Mouse (Mus musculus) embryo, embryonic 11.5 days (tissue): ENCODE measurements at regions not wholly inside any gene's neighbourhood (a gene's known extent, or its start where the extent isn't known, plus 50 kb on each side); places are given as distances from the start of the nearest gene placed in this dataset.
A peak's percentile ranks its signal among the peaks of the same experiment; 100 is the strongest.
"Not testable (repeated sequence)": the region's sequence is repeated elsewhere in the genome, so short reads cannot be mapped to it uniquely, and the experiment has no call there.

ENCODE experiments used
- DNase-seq: peaks from one replicate; pipeline ENCODE4 v3.0.0-alpha.2; 2012; ENCODE audit warnings: low read depth, low spot score

DNA sequence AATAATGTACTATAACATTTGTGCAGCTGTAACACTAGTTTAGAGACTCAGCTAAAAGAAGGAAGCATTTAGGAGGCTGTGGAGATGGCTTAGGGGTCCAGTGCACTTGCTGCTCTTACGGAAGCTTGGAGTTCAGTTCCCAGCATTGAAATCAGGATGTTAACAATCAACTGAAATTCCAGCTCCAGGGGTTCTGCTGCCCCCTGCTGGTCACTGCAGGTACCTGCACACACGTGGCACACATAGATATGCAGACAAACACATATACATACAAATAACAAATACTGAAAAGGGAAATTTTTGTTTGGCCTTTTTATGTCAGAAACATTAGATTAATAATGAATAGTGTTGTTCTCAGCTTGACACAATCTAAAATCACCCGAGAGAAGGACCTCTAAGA, 322.5 kb downstream of the Ajap1 start:
- no peak for DNase-seq

DNA sequence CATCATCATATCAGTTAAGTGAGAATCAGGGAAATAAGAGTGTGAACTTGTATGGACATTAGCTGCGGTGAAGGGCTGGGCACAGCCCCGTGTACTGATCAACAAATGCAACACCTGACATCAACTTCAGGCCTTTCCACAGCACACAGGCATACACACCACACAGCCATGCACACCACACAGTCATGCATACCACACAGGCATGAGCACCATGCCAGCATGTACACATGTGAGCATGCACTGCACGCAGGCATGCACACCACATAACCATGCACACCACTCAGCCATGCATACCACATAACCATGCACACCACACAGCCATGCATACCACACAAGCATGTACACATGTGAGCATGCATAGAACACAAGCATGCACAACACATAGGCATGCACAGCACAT, 325.0 kb downstream of the Ajap1 start:
- no peak for DNase-seq

DNA sequence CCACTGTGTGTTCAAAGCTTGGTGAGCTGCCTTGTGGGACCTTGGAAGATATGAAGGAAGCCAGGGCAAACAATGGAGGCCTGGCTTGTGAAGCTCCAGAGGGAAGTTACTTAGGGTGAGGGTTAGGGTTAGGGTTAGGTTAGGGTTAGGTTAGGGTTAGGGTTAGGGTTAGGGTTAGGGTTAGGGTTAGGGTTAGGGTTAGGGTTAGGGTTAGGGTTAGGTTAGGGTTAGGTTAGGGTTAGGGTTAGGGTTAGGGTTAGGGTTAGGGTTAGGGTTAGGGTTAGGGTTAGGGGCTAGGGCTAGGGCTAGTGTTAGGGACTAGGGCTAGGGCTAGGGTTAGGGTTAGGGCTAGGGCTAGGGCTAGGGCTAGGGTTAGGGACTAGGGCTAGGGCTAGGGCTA, 329.7 kb downstream of the Ajap1 start:
- not testable (repeated sequence) for DNase-seq

DNA sequence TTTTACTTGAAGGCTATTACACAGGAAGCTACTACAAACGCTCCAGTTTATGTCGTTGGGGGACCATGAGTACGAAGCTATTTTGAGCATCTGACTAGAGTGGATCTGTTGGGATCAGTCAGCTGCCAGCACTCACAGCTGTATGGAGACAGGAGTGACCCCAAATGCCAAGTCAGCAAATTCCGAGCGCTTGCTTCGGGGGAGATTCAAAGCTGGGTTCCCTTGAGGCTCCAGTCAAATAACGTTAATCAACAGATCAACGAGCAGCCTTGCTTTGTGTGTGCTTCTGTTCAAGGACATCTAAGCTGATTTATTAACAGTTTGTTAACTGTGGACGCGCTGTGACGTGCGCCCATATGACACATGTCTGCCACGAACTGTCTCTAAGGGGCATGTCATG, 349.5 kb downstream of the Ajap1 start:
- DNase-seq, result peak; percentile 13

DNA sequence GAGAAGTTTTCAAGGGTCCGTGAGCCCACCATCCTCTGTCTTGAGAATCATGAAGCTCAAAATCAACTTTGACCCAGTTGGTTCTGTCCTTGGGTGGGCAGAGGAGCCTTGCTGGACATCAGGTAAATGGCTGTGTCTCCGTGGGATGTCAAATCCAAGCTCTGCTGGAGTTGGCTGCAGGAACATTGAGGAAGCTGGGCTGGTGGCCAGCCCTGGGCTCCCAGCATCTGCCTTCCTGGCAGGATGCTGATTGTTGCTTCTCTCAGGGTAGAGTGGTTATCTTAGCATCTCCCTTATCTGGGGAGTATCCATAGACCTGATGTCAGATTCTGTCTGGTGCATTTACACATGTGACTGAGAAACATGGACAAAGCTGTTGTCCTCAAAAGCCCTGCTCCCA, 353.3 kb downstream of the Ajap1 start:
- no peak for DNase-seq

DNA sequence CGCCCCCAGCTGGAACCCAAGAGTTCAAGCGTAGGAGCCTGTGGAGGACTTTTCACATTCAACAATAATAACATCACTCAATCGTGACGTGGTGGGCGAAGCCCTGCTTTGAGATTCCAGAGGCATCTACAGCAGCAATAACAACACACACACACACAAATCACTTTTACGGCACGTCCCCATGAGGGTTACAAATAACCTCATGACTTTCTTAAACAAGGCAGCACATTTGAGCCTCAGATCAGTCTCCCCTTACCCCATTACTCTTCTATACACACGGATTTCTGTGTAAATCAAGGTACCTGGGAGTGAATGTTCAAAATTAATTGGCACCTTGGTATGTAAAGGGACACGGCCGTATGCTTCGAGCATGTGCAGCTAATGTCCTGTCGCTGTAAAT, 354.4 kb downstream of the Ajap1 start:
- DNase-seq, result no peak

DNA sequence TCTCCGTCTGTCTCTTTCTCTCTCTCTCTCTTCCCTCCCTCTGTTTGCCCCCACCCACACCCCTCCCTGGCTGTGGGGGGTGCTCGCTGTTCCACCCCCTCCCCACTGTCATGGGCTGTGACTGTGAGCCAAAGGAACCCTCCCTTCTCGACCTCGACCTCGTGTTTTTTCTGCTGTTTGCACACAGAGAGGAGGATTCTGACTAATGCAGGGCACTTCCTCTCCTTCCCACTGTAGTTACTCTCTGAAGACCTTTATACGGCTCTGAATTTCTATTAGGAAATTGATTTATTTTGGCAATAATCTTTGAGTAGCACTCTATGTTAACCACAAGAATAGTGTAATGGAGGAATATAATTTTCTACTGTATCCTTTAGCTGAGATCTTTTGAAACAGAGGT, 362.1 kb downstream of the Ajap1 start:
- no peak for DNase-seq

DNA sequence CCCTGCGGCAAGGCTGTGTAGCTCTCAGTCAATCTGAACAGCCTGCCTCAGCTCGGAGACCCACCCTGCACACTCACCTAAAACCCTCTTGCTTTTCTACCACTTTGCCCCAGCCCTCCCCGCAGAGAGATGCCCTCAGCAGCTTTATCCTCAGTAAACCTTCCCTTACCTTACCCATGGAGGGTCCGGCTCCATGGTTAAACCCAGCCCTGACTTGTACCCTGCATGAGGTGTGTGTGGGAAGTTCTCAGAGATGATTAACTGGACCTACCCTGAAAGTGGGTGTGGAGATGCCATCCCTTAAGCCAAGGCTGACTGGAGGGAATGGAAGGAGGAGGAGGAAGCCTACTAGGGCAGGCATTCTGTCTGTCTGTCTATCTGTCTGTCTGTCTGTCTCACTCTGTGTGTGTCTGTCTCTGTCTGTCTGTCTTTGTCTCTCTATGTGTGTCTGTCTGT, 362.9 kb downstream of the Ajap1 start:
- no peak for DNase-seq

DNA sequence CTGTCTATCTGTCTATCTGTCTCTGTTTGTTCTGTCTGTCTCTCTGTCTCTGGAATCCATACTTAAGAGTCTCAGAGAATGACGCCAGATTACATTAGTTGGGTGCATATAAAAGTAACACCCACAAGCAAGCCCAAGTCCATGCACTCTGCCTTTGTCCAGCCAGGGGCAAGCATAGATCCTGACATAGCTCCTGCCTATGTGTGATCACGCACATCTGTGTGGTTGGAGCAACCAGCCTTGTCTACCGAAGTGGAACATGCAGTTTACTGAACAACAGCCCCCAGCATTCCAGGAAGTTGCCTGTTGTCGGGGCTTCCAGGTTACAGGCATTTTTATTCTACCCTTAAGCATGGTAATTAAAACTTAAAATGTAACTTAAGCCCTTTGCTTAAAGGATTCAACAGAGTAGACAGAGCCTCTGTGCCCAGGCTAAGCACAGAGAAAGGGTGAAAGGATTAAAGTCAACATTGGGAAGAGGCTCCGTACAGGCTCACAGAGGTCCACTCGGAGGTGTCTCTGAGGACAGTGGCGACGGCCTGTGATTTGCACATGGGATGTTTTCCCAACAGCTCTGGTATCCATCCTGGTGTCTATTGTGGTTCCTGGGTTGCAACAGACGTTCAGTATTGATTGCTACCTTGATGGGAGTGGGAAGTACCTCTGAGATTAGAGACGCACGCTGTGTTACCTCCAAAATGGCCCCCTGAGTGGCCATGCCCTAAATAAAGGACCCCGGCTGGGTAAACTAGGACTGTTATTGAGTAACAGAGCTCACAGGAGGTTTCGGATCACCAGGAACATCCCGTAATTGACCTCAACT, 363.6 kb downstream of the Ajap1 start:
- no peak for DNase-seq

DNA sequence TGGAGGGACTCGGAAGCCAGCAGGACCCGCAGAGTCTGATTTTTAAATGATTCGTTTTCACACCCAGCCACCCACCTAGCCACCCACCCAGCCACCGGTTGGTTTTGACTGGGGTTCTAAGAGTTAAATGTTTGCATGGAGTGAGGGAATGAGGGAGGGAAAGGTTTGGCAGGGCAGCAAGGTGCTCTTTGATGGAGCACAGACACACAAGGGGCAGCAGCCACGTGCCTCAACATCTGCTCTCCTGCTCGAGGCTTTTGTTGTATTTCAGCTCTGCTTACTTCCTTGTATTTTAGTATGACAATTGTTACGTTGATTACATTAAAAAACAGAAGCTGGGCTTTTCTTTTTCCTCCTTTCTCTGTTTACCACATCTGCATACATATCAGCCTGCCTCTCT, 367.6 kb downstream of the Ajap1 start:
- no peak for DNase-seq

DNA sequence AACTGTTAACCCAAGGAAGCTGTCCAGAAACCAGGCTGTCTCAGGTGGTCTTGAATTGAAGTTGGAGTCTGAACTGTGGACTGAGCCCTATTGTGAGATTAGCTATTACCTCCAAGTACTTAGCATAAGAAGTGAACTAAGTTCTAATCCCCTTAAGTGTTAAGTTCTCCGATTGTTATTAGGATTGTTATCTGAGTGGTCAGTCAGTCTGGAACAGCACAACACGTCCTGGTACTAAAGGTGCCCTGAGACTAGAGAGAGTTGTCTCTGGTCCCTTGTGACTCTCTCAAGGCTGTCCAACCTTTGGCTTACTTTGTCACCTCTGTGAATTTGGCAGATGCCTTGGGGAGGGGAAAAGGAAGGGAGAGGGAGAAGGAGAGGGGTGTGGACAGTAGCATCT, 369.0 kb downstream of the Ajap1 start:
- DNase-seq, result no peak

DNA sequence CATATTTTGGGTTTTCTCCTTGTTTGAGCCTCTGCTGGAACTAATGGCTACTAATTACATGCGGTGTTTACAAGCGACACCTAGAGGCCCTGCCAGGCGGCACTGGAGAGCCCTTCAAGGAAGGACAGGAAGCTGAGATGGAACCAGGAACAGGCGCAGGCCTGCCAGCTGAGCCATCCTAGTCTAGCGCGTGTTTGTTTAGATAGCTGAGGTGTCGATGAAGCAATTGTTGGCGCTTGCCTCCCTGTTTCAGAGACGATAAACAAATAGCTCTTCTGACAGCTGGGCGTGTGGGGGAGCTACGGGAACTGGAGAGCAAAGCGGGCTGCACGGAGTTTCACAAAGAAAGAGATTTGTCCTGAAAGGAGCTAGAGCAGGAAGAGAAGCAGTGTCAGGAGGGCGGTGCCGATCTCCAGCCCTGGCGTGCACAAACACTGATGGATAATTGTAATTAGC, 372.3 kb downstream of the Ajap1 start:
- DNase-seq, result no peak

DNA sequence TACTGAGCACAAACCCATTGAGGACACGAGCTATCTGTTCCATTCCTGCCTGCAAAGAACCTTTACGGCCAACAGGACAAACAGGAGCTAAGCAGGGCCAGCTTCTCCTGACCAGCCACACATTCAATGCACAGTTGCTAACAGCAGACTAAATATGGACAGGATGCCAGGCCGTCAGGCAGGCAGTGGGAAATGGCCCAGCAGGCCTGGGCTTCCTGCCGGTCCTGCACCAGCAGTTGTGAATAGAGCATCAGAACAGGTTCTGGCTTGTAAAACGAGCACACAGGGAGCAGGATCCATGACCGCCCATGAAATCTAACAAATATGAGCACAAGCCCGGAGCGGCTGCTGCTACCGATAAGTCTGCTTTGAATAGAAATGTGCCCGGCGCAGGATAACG, 384.0 kb downstream of the Ajap1 start:
- DNase-seq, result no peak

DNA sequence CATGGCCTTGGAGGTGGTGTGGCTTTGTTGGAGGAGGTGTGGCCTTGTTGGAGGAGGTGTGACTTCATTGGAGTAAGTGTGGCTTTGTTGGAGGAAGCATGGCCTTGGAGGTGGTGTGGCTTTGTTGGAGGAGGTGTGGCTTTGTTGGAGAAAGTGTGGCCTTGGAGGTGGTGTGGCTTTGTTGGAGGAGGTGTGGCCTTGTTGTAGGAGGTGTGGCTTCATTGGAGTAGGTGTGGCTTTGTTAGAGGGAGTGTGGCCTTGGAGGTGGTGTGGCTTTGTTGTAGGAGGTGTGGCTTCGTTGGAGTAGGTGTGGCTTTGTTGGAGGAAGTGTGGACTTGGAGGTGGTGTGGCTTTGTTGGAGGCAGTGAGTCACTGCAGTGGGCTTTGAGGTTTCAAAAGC, 385.0 kb downstream of the Ajap1 start:
- no peak for DNase-seq

DNA sequence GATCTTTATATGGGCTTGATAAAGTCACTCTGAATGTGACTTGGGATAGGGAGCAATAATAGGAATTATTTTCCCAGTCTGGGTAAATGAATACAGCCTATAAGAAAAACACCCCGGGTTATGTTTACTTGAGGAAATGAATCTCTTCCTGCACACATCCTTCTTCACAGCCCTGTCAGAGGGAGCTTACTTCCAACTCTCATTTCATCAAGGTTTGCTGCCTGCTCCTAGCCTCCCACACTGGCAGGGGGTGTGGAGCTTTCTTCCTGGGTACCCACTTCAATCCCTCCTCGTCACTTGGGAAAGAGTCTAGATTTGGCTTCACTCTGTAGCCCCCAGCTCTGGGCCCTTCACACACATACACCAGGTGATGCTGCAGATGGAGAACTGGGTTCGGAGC, 389.5 kb downstream of the Ajap1 start:
- no peak for DNase-seq

DNA sequence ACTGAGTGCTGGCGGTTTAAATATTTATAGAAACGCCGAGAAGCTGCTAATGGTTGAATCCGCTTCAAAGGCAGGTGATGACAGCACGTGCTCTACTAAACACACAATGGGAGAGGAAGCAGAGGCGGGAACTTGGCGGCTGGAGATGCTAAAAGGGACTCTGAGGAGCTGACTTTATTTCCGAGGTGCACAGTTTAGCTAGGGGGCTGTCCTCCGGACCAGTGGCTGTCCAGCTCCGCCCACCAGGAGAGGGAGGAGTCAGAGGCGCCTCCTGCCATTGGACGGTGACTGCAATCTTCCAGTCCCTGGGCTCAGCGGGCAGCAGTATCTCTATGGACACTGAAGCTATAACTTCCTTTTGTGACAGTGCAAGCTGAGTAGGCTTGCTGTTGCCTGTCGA, 400.4 kb downstream of the Ajap1 start:
- DNase-seq, result no peak

DNA sequence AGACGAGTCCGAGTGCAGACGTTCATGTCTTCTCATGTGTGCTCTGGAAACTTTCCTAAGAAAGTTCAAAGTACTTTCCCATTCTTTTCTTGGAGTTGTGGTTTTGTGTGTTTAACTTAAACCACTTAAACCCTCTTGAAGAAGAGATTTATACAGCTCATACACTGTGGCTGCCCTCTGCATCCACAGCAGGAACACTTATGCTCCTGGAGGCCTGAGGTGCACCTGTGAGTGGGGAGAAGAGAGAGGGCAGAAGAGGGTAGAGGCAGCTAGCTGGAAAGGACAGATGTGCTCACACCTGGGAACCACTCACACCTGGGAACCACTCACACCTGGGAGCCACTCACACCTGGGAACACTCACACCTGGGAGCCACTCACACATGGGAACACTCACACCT, 408.0 kb downstream of the Ajap1 start:
- no peak for DNase-seq

DNA sequence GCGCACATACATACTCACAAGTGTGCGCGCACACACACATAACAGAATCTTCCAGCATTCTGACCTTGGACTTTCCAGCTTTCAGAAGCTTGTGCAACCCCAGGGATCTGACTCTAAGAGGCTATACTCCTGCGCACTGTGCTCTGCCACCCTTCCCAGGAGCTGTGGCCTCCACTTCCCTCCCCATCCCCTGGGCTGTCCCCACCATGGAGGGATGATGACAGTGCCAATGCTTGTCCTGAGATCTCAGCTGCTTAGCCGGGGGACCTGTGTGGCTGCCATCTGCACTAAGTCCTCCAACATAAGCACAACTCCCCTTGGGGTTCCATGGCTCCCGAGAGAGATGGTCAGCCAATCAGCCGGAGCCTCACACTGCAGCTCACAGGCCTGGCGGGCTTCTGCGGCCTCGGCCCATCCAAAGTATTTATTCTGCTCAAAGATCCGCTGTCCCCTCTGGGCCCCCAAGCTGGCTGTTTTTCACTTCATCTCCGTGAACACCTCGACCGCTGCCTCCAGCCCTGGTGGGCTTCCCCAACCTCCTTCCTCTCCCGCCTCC, 412.3 kb downstream of the Ajap1 start:
- no peak for DNase-seq

DNA sequence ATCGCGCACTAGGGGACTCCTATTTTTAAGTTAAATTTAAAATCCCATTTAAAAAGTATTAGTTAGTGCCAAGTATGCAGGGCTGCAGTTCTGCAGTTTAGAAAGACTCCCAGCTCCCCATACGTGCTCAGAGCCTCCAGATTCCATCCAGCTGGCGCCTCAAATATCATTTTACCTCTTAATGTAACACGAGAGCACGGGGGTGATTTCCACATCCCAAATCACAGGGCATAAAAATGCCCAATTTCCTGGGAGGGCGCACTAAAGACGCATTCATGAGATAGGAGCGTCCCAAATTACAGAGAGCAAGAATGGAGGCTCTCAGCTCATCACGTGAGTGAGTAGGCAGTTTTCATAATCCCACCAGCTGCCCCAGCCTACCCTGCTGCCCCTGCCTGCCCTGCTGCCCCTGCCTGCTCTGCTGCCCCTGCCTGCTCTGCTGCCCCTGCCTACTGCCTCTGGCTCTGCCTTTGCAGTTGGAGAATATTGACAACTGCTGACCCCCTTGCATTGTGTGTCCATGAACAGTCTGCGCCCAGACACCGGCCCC, 414.1 kb downstream of the Ajap1 start:
- no peak for DNase-seq

DNA sequence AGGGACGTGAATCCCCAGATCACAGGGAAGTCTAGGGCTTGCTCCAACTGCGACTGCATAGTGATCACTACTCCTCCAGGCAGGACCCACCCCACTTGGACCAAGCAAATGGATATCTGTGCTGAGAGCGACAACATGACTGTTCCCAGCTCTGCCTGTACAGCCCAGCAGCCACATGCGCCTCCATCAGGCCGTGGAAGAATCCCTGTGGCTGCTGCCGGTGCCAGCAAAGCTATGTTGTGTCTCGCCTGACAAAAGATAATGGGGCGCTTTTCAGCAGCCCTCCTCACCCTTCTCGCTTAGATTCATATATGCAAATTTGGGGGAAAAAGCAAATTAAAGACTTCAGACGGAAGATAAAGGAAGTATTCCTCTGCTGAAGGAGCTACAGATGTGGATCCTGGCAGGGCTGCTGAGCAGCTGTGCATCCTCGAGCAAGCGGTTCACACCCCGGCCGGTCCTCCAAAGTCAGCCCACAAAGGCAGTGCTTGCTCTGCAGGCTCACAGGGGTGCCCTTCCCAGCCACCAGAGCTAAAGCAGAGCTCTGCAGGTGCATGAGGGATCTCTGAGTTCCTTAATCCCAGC, 418.5 kb downstream of the Ajap1 start:
- no peak for DNase-seq

DNA sequence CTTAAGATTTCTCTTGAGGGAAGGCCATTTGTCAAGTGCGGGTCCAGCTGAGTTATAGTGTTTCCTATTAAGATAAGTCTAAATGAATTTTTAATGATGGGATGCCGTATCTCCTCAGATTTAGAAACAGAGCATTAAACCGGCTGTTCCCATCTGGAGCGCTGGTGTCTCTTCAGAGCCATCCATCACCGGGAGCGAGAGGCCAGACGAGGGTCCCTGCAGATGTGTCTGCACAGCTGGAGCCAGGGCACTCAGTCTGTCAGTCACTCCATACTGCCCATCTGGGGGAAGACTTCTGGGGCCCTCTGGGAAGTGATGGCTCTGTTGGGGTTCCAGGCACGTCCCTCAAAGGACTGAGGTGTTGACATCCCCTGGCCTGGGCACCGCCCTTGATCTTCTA, 419.2 kb downstream of the Ajap1 start:
- no peak for DNase-seq

DNA sequence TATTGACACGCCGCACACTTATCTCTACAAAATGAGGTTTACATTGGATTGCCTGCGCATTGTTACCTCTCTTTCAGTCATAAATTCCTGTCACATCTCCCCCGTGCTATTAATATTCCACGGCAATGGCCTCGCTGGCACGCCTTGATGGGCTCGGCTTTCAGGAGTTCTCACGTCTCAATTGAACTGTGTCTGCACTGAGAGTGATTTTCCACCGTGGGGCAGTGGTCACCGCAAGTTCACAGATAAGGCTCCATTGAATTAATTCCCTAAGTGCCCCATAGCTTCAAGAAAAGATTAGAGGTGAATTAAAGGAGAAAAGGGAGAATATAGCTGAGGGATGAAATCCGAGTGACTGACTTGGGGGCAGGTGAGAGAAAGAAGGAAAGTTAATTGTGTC, 424.5 kb downstream of the Ajap1 start:
- DNase-seq, result no peak

DNA sequence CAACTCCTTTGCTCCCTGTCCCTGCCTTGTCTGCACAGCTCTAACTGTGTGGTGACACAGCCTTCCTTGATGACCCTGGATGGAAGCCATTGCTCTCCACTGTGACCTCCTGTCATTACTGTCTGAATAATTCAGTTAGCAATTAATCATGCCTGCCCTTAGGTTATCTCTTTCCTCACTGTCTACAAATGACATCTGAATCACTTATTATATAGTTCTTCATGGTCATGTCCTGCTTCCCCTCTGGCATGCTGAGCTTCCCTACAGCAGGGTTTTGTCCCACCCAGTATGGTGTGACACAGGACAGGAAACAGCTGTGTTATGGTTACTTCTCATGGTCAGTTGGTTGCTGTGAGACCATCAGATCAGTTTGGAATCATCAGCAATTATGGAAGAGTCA, 458.9 kb downstream of the Ajap1 start:
- no peak for DNase-seq
